Mouse (Mus musculus) lung, adult 18-20 months (tissue): ENCODE data around the gene Lpin2.

Source experiments
- DNase-seq, 2 experiments: peaks; one replicate each; pipeline ENCODE4 v3.0.0; 2022; ENCODE audit warnings: mixed read lengths in 2 of 2

Gene Lpin2

DNA sequence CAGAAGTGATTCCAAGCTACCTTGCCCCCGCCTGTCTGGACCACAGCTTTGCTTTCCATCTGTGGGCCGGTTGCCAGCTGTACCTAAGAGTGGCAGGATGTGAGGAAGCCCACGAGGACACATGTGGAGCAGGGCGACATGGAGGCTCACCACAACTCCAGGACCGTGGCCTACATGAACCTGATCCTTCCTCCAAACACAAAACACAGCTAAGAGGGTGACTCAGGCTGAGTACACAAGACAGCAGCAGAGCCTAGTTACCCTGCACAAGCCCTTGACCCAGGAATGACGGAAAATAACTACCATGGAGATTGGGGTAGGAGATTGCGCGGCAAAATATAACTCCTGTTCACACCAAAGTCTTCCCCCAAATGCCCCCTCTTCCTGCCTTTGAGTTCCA is 85.0 kb downstream of the Lpin2 start:
- no peak for DNase-seq

DNA sequence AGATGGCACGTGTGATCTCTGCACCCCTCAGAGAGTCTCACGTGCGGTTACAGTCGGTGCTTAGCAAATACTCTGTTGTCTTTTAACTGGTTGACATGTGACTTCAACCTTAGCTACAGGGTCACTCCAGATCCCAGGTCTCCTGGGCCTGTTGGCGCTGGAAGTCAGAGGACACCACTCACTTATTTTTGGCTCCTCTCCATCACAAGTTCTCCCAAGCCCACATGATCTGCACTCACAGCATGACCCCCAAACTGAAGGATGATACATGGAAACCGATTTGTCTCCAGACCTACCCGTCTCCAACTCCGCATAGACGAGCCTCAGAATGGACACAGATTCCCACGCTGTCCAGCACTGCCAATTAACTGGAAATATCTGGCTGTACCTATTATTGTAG is 85.8 kb downstream of the Lpin2 start:
- DNase-seq, result no peak

DNA sequence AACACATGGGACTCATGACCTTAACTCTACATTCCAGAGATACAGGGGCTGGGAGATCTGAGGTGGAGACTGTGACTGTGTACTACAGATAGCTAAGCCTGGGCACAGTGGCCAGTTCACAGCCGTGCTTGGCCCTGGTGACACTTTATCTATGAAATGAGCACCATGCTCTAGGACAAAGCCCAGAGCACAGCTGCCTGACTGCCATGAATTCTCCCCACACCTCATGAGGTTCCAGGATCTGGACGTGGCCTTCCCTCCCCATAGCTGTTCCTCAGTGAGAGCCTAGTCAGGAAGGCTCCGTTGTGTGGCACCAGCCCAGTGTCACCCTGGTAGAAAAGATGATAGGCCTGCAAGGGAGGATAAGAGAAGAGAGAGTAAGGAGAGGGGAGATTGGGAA is 86.2 kb downstream of the Lpin2 start:
- DNase-seq, result no peak

GRCm38 (mm10) chr17:71273901-71274300 is 91.5 kb downstream of the Lpin2 start:
- no peak for DNase-seq

DNA sequence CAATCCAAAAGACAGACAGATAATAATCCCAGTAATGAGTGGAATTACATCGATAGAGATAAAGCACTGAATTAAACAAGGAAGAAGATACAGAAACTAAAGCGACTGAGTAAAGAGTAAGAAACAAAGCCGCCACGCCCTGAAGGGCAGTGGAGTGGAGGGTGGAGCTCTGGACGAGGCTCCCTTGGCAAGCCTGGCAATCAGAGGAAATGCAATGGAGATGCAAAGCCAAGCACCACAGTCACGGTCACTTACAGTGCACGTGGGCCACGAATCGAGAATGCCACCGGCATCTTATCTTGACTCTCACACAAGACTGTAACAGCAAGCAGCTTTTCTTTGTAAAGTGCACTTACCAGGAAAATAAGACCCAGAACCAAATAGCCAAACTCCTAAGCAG is 94.4 kb downstream of the Lpin2 start:
- peak; percentile 43 to 61 for DNase-seq

DNA sequence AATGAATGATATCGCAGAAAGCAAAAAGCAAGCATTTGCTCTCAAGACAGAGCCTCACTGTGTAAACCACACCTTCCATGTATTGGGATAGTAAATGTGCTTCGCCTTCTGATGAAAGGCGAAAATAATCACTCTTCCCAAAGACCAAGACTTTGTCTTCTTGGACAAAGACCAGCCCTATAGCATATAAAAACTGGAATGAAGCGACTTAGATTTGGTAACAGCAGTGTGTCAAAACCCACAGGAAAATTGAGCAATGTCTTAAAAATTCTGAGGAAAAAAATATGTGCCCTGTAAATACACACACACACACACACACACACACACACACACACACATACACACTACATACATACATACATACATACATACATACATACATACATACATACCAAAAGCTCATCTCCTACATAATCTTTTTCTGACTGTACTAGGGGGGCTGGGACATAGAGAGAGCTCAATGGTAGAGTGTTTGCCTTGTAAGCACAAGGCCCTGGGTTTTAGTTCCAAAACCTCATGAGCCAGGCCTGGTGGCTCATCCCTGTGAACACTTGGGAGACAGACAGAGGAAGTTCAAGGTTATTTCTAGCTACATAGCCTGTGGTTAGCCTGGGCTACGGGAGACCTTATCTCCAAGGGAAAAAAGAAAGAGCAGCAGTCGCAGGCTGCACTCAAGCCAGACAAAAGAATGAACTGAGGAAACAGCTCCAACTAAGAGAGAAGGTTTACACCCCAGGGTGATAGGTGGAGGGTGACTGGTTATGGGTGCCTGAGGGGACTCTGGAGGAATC is 95.5 kb downstream of the Lpin2 start:
- DNase-seq, result no peak

GRCm38 (mm10) chr17:71282716-71283115 is 100.4 kb downstream of the Lpin2 start:
- DNase-seq, result no peak

- DNase-seq, result peak in 1 of 2 experiments; percentile 60
Measured at GRCm38 (mm10) chr17:71283237-71283636, 100.9 kb downstream of the Lpin2 start.

GRCm38 (mm10) chr17:71284890-71285289 is 102.5 kb downstream of the Lpin2 start:
- no peak for DNase-seq

DNA sequence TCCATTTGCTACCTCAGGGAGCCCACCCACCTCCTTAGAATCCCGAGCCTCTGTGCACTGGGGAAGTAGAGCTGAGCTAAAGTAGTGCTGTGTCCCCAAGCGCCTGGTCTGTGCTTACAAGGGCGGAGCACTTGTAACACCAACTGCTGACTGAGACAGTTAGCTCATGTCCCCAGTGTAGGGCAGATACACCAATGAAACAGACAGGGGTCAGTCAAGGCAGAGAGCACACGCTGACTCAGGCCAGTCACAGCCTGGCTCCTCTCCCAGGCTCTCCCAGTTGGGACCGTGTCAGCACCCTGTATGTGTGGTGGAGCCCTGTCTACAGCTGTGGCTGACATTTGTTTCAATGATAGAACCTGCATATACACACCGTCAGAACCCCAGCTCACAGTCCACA is 103.6 kb downstream of the Lpin2 start:
- DNase-seq, result no peak

GRCm38 (mm10) chr17:71287586-71287985 is 105.2 kb downstream of the Lpin2 start:
- no peak for DNase-seq

GRCm38 (mm10) chr17:71288145-71288758 is 105.9 kb downstream of the Lpin2 start:
- DNase-seq, result peak; percentile 32 to 43

DNA sequence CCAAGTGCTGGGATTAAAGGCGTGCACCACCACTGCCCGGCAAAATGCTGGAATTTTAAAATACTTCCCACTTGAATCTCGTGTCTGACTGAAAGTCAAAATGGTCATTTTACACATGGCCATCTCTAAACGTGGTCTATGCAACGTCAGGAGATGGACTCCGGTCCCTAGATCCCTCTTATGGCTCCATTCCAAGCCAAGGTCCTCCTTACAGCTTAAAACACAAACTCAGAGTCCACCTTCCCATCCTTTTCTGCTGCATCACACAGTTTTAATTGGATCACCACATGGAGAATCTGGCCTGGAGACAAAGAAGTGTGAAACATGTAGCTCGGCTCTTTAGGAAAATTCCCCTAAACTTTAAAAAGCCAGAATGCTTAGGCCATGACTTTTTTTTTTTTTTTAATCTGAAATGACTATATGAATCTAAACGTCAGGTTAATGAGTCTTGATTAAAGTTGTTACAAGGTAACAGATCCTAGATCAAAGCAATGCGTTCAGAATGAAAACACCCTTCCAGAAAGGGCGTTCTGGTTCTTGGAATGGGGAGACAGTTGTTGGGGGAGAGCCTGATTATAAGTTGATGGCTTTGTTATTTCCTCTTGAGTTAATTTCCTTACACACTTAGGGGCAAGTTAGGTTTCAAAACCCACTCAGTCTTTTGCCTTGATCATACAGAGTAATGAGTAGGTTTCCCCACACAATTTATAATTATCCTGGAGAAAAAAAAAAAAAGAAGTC is 106.6 kb downstream of the Lpin2 start:
- DNase-seq, result no peak

- DNase-seq, result no peak
Measured at GRCm38 (mm10) chr17:71289572-71290176, 107.3 kb downstream of the Lpin2 start.

- DNase-seq, result no peak
Measured at GRCm38 (mm10) chr17:71290486-71291410, 108.4 kb downstream of the Lpin2 start.

GRCm38 (mm10) chr17:71291897-71292420 is 109.6 kb downstream of the Lpin2 start:
- no peak for DNase-seq

- no peak for DNase-seq
Measured at GRCm38 (mm10) chr17:71292897-71293296, 110.5 kb downstream of the Lpin2 start.

GRCm38 (mm10) chr17:71294570-71294969 is 112.2 kb downstream of the Lpin2 start:
- no peak for DNase-seq
